20 mouse cellular contexts compared by ENCODE assay signal in genomic region chr8:87417466-87417865, GRCm38 (mm10). TPM values are rescaled to one million over a fixed set of nuclear protein-coding genes. Genes with fewer than 3 reads are reported as not detected.
DNase-seq lines count a peak whose midpoint lies in the region.
"Had no signal": no experiment of that assay in that cellular context is flagged by ENCODE, and none has a peak within 500 bp of the region (broad histone marks: within the 10 kb centered on the region; RNA-seq: fewer than 3 reads in every experiment).

No protein-coding gene starts in this region.

- H3K36me3 ChIP-seq in heart, embryonic 10.5 days: no peaks in the 10 kb centered on the region
- H3K36me3 ChIP-seq: forebrain, embryonic 10.5 days; heart, embryonic 13.5 days; hindbrain, embryonic 12.5 days; hindbrain, embryonic 15.5 days; kidney, embryonic 15.5 days had no signal

- H3K4me3 ChIP-seq in heart, embryonic 10.5 days: no peak overlapping the region
- H3K4me3 ChIP-seq: forebrain, embryonic 10.5 days; forebrain, embryonic 13.5 days; heart, embryonic 13.5 days; hindbrain, embryonic 12.5 days; hindbrain, embryonic 15.5 days; kidney, embryonic 15.5 days had no signal

- no peaks in the 10 kb centered on the region for H3K27me3 ChIP-seq in heart, embryonic 10.5 days (ENCODE audit: insufficient read depth, poor library complexity, severe bottlenecking)
- H3K27me3 ChIP-seq: forebrain, embryonic 13.5 days; heart, embryonic 13.5 days; hindbrain, embryonic 12.5 days; hindbrain, embryonic 15.5 days; kidney, embryonic 15.5 days had no signal

- intact Hi-C loops in heart, postnatal 10 days (cut with DNase I): no loop called here

- H3K4me1 ChIP-seq in heart, embryonic 10.5 days: no peaks in the 10 kb centered on the region
- H3K4me1 ChIP-seq: forebrain, embryonic 10.5 days; forebrain, embryonic 13.5 days; heart, embryonic 13.5 days; hindbrain, embryonic 12.5 days; hindbrain, embryonic 15.5 days; kidney, embryonic 15.5 days had no signal

- H3K9me3 ChIP-seq in heart, embryonic 10.5 days: no peaks in the 10 kb centered on the region
- H3K9me3 ChIP-seq: forebrain, embryonic 10.5 days; forebrain, embryonic 13.5 days; heart, embryonic 13.5 days; hindbrain, embryonic 12.5 days; hindbrain, embryonic 15.5 days; kidney, embryonic 15.5 days had no signal

- DNase-seq in cerebellum, adult 18-20 months: peak; percentile 15 to 26
- no peak for DNase-seq in cerebellum, adult 11 months
- DNase-seq in cerebellum, postnatal 10 days: peak; percentile 50 to 55
- no peak for DNase-seq in cerebellum, postnatal 4 days (ENCODE audit: low spot score in 2 of 2)
- peak; percentile 36 for DNase-seq in heart, embryonic 10.5 days (ENCODE audit: low spot score)
- DNase-seq in heart, postnatal 10 days: no peak
- DNase-seq: adrenal gland, adult 8-10 months; adrenal gland, postnatal 25 days; gastrocnemius, postnatal 10 days; gastrocnemius, postnatal 36 days; kidney, adult 2 months had no signal

- no peak overlapping the region for H3K27ac ChIP-seq in heart, embryonic 10.5 days
- H3K27ac ChIP-seq: forebrain, embryonic 10.5 days; forebrain, embryonic 13.5 days; heart, embryonic 13.5 days; hindbrain, embryonic 12.5 days; hindbrain, embryonic 15.5 days; kidney, embryonic 15.5 days had no signal

- WGBS in heart, embryonic 10.5 days: 79% methylated on average over 2 of the region's 2 CpGs

RNA-seq across cellular contexts. Expression of gene Cbln1, which starts 54.9 kb away (rescaled TPM):
- polyA plus RNA-seq in heart, embryonic 10.5 days (2016; fragmentation: Nextera tagmentation; extraction: Ambion mirVana): 0.16 and 0.85 TPM in 2 replicates
- total RNA-seq in heart, postnatal 10 days (2021): under 1 TPM; 0.15 to 0.19 TPM
- total RNA-seq: gastrocnemius, adult 18-20 months; gastrocnemius, postnatal 36 days; granulocyte monocyte progenitor cell, adult 5-6 weeks; hematopoietic stem cell, adult 5-6 weeks had no signal
- polyA plus RNA-seq: kidney, embryonic 15.5 days had no signal

Comparison
In these comparisons a context has a peak if more than half of its experiments do, and no peak if none do; other contexts are left out.
1. DNase-seq: peak in cerebellum, adult 18-20 months (2 of 2), cerebellum, postnatal 10 days (2 of 2) and heart, embryonic 10.5 days (single experiment); none in cerebellum, adult 11 months (single experiment), cerebellum, postnatal 4 days (0 of 2) and heart, postnatal 10 days (0 of 2).